Mouse (Mus musculus): ENCODE data around the gene Sipa1l1. TPM values are rescaled to one million over a fixed set of nuclear protein-coding genes. Genes with fewer than 3 reads are reported as not detected.

Gene Sipa1l1
- polyA plus RNA-seq, 1 experiment from 2014 or later: 48.5 TPM

- Histone ChIP-seq H3K4me1 (replicated peaks; ENCODE audit: control insufficient read depth, insufficient read depth, low read length) (no peaks in the 10 kb centered on the region), H3K27me3 (ENCODE audit: control insufficient read depth, insufficient read depth, low read length) (no peaks in the 10 kb centered on the region), H3K27ac (ENCODE audit: low read depth, low read length) (no peak overlapping the region), H3K4me3 (ENCODE audit: low read depth, low read length) (no peak overlapping the region), H3K4me2 (ENCODE audit: low read depth, low read length, severe bottlenecking) (no peak overlapping the region), H3K9me3 (ENCODE audit: control insufficient read depth, low read length) (no peaks in the 10 kb centered on the region), H3K36me3 (ENCODE audit: control insufficient read depth, insufficient read depth, low read length) (no peaks in the 10 kb centered on the region), H3K9ac (ENCODE audit: low read length) (no peak overlapping the region)
- ATAC-seq (replicated peaks; ENCODE audit: low FRiP score) (no peak), DNase-seq (ENCODE audit: low spot score) (no peak)
- 86% methylated on average over 2 of the region's 2 CpGs for WGBS
These were observed 40.6 kb downstream of the Sipa1l1 start for GRCm38 (mm10) chr12:82209753-82210152.

GRCm38 (mm10) chr12:82213056-82213455, 43.9 kb downstream of the Sipa1l1 start:
- Histone ChIP-seq H3K27me3 (ENCODE audit: control insufficient read depth, insufficient read depth, low read length) (no peaks in the 10 kb centered on the region), H3K9me3 (ENCODE audit: control insufficient read depth, low read length) (no peaks in the 10 kb centered on the region), H3K27ac (ENCODE audit: low read depth, low read length) (no peak overlapping the region), H3K4me1 (replicated peaks; ENCODE audit: control insufficient read depth, insufficient read depth, low read length) (no peaks in the 10 kb centered on the region), H3K4me2 (ENCODE audit: low read depth, low read length, severe bottlenecking) (no peak overlapping the region), H3K4me3 (ENCODE audit: low read depth, low read length) (no peak overlapping the region), H3K36me3 (ENCODE audit: control insufficient read depth, insufficient read depth, low read length) (no peaks in the 10 kb centered on the region), H3K9ac (ENCODE audit: low read length) (no peak overlapping the region)
- ATAC-seq (replicated peaks; ENCODE audit: low FRiP score) (no peak), DNase-seq (ENCODE audit: low spot score) (no peak)
- 75% methylated on average over 2 of the region's 2 CpGs for WGBS

- ATAC-seq (replicated peaks; ENCODE audit: low FRiP score) (no peak), DNase-seq (ENCODE audit: low spot score) (no peak)
- Histone ChIP-seq H3K36me3 (ENCODE audit: control insufficient read depth, insufficient read depth, low read length) (no peaks in the 10 kb centered on the region), H3K9ac (ENCODE audit: low read length) (no peak overlapping the region), H3K4me2 (ENCODE audit: low read depth, low read length, severe bottlenecking) (no peak overlapping the region), H3K27me3 (ENCODE audit: control insufficient read depth, insufficient read depth, low read length) (no peaks in the 10 kb centered on the region), H3K4me3 (ENCODE audit: low read depth, low read length) (no peak overlapping the region), H3K9me3 (ENCODE audit: control insufficient read depth, low read length) (no peaks in the 10 kb centered on the region), H3K27ac (ENCODE audit: low read depth, low read length) (no peak overlapping the region), H3K4me1 (replicated peaks; ENCODE audit: control insufficient read depth, insufficient read depth, low read length) (no peaks in the 10 kb centered on the region)
- WGBS: 82% methylated on average over 5 of the region's 5 CpGs
These were observed 45.8 kb downstream of the Sipa1l1 start for GRCm38 (mm10) chr12:82214916-82215315.

GRCm38 (mm10) chr12:82216801-82217553, 47.9 kb downstream of the Sipa1l1 start:
- Histone ChIP-seq H3K27me3 (ENCODE audit: control insufficient read depth, insufficient read depth, low read length) (no peaks in the 10 kb centered on the region), H3K9ac (ENCODE audit: low read length) (no peak overlapping the region), H3K4me2 (ENCODE audit: low read depth, low read length, severe bottlenecking) (no peak overlapping the region), H3K4me3 (ENCODE audit: low read depth, low read length) (no peak overlapping the region), H3K4me1 (replicated peaks; ENCODE audit: control insufficient read depth, insufficient read depth, low read length) (no peaks in the 10 kb centered on the region), H3K36me3 (ENCODE audit: control insufficient read depth, insufficient read depth, low read length) (no peaks in the 10 kb centered on the region), H3K27ac (ENCODE audit: low read depth, low read length) (no peak overlapping the region), H3K9me3 (ENCODE audit: control insufficient read depth, low read length) (no peaks in the 10 kb centered on the region)
- no peak for ATAC-seq (replicated peaks; ENCODE audit: low FRiP score)
- no peak for DNase-seq (ENCODE audit: low spot score)
- 76% methylated on average over 6 of the region's 6 CpGs for WGBS

GRCm38 (mm10) chr12:82218201-82218600, 49.1 kb downstream of the Sipa1l1 start:
- DNase-seq (ENCODE audit: low spot score) (no peak), ATAC-seq (replicated peaks; ENCODE audit: low FRiP score) (no peak)
- Histone ChIP-seq H3K4me2 (ENCODE audit: low read depth, low read length, severe bottlenecking) (no peak overlapping the region), H3K4me1 (replicated peaks; ENCODE audit: control insufficient read depth, insufficient read depth, low read length) (no peaks in the 10 kb centered on the region), H3K9ac (ENCODE audit: low read length) (no peak overlapping the region), H3K27ac (ENCODE audit: low read depth, low read length) (no peak overlapping the region), H3K27me3 (ENCODE audit: control insufficient read depth, insufficient read depth, low read length) (no peaks in the 10 kb centered on the region), H3K4me3 (ENCODE audit: low read depth, low read length) (no peak overlapping the region), H3K36me3 (ENCODE audit: control insufficient read depth, insufficient read depth, low read length) (no peaks in the 10 kb centered on the region), H3K9me3 (ENCODE audit: control insufficient read depth, low read length) (no peaks in the 10 kb centered on the region)
- 92% methylated on average over 7 of the region's 7 CpGs for WGBS

- Histone ChIP-seq H3K36me3 (ENCODE audit: control insufficient read depth, insufficient read depth, low read length) (no peaks in the 10 kb centered on the region), H3K9ac (ENCODE audit: low read length) (no peak overlapping the region), H3K9me3 (ENCODE audit: control insufficient read depth, low read length) (no peaks in the 10 kb centered on the region), H3K4me3 (ENCODE audit: low read depth, low read length) (no peak overlapping the region), H3K4me1 (replicated peaks; ENCODE audit: control insufficient read depth, insufficient read depth, low read length) (0 out of 2 replicates have a peak, but pooled peaks cover 3% of the 10 kb centered on the region), H3K27me3 (ENCODE audit: control insufficient read depth, insufficient read depth, low read length) (no peaks in the 10 kb centered on the region), H3K27ac (ENCODE audit: low read depth, low read length) (no peak overlapping the region), H3K4me2 (ENCODE audit: low read depth, low read length, severe bottlenecking) (no peak overlapping the region)
- ATAC-seq (replicated peaks; ENCODE audit: low FRiP score) (no peak), DNase-seq (ENCODE audit: low spot score) (no peak)
- 83% methylated on average over 5 of the region's 5 CpGs for whole genome bisulfite sequencing
These were observed 51.4 kb downstream of the Sipa1l1 start for GRCm38 (mm10) chr12:82220367-82221089.

GRCm38 (mm10) chr12:82223126-82223815, 54.2 kb downstream of the Sipa1l1 start:
- no peaks in the 10 kb centered on the region for H3K9me3 ChIP-seq (ENCODE audit: control insufficient read depth, low read length)

GRCm38 (mm10) chr12:82224848-82225247, 55.7 kb downstream of the Sipa1l1 start:
- Histone ChIP-seq H3K4me1 (replicated peaks; ENCODE audit: control insufficient read depth, insufficient read depth, low read length) (0 out of 2 replicates have a peak, but pooled peaks cover 11% of the 10 kb centered on the region), H3K9ac (ENCODE audit: low read length) (no peak overlapping the region), H3K27ac (ENCODE audit: low read depth, low read length) (no peak overlapping the region), H3K27me3 (ENCODE audit: control insufficient read depth, insufficient read depth, low read length) (no peaks in the 10 kb centered on the region), H3K4me3 (ENCODE audit: low read depth, low read length) (no peak overlapping the region), H3K4me2 (ENCODE audit: low read depth, low read length, severe bottlenecking) (no peak overlapping the region), H3K36me3 (ENCODE audit: control insufficient read depth, insufficient read depth, low read length) (no peaks in the 10 kb centered on the region), H3K9me3 (ENCODE audit: control insufficient read depth, low read length) (no peaks in the 10 kb centered on the region)
- WGBS: 94% methylated on average over 7 of the region's 7 CpGs
- ATAC-seq (replicated peaks; ENCODE audit: low FRiP score) (no peak), DNase-seq (ENCODE audit: low spot score) (no peak)

More at GRCm38 (mm10) chr12:82223126-82223815, 54.2 kb downstream of the Sipa1l1 start:
- Histone ChIP-seq H3K4me1 (replicated peaks; ENCODE audit: control insufficient read depth, insufficient read depth, low read length) (0 out of 2 replicates have a peak, but pooled peaks cover 11% of the 10 kb centered on the region), H3K4me3 (ENCODE audit: low read depth, low read length) (no peak overlapping the region), H3K4me2 (ENCODE audit: low read depth, low read length, severe bottlenecking) (no peak overlapping the region), H3K27me3 (ENCODE audit: control insufficient read depth, insufficient read depth, low read length) (no peaks in the 10 kb centered on the region), H3K36me3 (ENCODE audit: control insufficient read depth, insufficient read depth, low read length) (no peaks in the 10 kb centered on the region), H3K27ac (ENCODE audit: low read depth, low read length) (no peak overlapping the region), H3K9ac (ENCODE audit: low read length) (no peak overlapping the region)
- DNase-seq (ENCODE audit: low spot score): no peak
- no peak for ATAC-seq (replicated peaks; ENCODE audit: low FRiP score)
- 88% methylated on average over 9 of the region's 9 CpGs for WGBS

All from forebrain, embryonic 11.5 days (tissue).